Mouse (Mus musculus) gastrocnemius, postnatal 36 days (tissue): ENCODE measurements around the gene B230217C12Rik. TPM values are rescaled to one million over a fixed set of nuclear protein-coding genes. Genes with fewer than 3 reads are reported as not detected.

ENCODE experiments used
- DNase-seq, 2 experiments: peaks; one replicate each; pipeline ENCODE4 v3.0.0; 2022
- intact Hi-C: fragments of 180-260 bp; cut with DNase I; formaldehyde crosslinking; loops from one replicate; pipeline ENCODE4 v1.15.1; 2025
- total RNA-seq, 2 experiments: library from RNA; stranded (reverse); gene quantifications; 2 replicates each; pipeline ENCODE4 v1.2.3; 2021

The B230217C12Rik gene
- total RNA-seq, 2 experiments from 2014 or later: 0.31 to 0.64 TPM

DNA sequence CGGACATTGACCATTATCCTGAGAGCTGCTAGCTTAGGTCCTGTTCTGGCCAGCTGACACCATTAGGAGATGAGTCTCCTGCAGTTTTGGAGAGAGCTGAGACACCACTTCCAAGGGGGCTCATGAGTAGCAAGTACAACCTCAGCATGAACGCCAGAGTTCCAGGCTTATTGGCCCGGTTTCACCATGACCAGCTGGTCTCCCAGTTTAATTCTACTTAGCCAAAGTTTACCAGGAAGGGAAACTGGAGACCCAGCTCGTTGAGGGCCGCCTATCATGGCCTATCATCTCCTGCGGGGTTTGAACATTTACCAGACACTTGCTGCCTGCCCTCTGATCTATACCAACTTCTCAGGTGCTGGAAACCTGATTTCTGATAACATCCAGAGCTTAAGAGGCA lies 33.0 kb upstream of the B230217C12Rik start:
- intact Hi-C loops: no loop called here
- no peak for DNase-seq

DNA sequence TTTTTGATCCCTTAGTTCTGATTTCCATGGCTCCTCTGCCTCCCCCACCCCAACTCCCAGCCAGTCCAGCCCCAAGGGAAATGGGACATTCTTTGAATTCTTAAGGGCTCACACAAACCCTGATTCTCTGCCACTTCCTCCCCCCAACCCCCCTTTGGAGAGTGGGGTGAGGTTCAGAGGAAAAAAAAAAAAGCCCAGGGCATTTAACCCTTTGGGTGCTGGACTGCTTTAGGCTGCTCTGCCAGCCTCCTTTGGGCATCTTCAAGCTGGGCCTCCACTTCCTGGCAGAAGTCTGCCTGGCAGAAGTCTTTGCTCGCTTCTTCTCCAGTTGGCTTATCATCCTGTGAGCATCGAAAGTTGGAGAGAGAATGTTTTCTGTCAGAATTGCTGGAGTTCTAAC lies 32.5 kb upstream of the B230217C12Rik start:
- intact Hi-C loops: no loop called here
- peak in 1 of 2 experiments; percentile 47 for DNase-seq

DNA sequence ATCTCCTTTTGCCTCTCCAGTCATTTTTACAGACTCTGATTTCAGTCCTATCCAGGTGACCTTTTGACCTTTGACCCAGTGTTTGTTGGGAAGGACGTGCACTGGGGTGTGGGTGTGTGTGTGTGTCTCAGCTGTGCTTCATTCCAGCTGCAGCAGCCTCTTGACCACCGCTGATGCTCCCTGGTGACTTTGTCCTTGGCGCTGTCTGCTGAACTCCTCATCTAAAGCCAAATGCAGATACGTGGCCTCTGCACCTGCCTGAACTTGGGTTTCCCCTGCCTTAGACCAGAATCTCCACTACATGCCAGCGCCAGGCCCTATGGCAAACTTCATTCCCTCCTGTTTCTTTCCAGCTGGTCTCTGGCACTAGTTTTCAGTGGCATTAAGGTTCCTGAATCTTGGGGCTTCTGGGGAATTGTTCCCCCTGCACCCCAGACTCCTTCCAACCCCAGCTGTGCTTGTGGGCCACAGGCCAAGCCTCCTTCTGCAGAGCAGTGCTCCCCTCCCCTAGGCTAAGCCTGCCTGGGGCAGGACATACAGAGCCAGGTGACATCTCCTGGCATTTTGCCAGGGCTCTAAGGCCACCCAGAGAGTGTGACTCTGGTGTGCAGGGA lies 31.9 kb upstream of the B230217C12Rik start:
- intact Hi-C loops: no loop called here
- DNase-seq: no peak

DNA sequence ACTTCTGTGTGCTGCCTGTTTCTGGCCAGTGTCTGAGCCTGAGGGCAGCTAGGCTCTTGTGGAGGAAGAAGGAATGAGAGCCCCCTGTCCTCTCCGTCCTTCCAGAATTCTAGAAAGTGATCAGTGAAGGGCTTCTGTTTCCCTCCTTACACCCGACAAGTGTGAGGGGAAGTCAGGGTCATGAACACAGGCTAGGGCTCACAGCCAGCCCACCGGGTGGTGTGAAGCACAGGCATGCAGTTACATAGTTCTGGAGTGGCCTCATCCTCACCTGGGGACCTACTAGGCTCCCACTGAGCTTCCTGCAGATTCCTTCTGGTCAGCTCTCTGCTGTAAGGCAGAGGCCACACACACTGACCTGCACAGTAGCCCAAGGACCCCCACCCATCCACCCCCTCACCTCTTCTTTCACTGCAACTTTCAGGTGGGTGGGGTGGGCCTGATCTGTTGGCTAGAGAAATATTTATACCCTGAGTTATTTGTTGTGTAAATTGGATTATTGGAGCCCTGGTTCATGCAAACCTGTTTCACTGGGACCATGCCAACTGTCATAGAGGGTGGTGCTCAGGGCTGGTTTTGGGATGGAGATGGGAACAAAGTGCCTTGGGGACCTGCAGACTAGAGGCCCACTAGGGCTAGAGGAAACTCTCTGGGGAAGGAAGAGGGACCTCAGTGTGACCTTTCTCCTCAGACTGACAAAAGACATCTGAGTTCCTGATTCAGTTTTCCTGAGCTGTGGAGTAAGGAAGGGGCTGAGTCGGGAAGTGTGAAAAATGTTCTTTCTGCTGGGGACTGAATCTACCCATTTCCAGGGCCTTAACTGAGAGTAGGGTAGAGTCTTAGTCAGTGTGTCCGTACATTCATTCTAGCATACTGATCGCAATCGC lies 31.1 kb upstream of the B230217C12Rik start:
- intact Hi-C loops: no loop called here

DNA sequence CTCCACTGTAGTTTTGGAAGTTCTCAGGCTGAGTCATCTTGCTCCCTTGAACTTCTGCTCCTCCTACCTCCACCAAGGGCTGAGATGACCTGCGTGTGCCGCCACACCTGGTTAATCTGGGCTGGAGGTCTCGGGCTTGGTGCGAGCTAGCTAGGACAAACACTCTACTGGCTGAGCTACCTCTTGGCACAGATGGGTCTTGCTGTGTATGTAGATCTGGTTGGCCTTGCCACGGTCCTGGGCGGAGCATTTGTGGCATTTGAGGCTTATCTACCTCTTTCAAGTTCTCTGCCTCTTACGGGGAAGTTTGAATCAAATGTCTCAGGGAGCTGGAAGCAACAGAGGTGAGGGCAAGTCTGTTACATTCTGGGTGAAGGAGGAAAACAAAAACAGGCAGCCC lies 30.2 kb upstream of the B230217C12Rik start:
- DNase-seq: no peak
- intact Hi-C loops: no loop called here

More for the DNA sequence above, 31.1 kb upstream of the B230217C12Rik start:
- DNase-seq: no peak

DNA sequence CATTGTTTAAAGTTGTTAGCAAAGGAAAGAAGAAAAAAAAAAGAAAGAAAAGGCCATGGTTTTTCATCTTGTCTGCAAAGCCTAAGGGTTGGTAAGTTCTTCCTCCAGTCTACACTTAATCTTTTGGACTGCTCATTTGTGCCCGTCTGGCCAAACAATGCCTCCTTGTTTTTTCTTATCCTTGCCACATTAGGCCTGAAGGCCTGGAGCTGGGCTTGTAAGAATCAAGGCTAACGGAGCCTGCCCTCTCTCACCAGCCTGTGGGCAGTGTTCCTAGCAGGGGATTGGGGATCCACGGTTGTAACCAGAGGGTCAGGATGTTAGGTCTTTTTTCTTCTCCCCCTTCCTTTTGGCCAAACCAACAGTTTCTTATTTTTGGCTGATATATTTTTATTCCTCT lies 29.6 kb upstream of the B230217C12Rik start:
- intact Hi-C loops: no loop called here
- no peak for DNase-seq

DNA sequence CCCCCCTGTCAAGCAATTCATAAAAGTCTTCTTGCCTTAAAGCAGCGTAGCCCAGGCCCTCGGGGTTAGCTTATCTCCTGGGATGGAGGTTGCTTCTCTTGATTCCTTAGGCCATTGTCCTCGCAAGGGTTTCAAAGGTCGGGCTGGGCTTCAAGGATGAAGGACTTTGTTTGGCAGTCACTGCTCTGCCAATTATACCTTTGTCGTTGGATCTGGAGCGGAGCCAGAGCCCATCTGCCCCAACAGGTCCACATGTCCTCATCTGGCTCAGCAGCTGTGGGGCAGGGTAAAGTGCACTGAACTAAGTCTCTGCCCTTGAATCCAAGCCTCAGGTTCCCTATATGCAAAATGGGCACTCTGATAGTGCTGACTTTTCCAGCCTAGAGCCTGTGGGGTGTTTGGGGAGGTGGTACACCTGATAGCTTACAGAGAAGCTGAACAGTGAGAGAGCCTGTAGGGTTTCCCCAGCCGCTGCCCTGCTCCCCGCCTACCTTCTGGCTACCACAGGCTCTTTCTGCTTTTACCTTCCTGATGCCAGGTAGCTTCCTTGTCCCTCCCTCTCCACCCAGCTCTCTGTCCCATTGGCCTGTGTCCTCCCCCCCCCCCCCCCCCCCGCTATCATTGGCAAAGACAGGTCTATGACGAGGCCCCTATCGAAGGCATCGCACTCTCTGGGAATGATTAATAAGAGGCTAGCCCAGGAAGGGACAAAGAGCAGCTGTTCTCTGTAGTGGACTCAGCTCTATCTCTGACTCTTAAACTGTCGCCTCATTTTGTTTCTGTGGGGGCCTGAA lies 28.8 kb upstream of the B230217C12Rik start:
- intact Hi-C loops: no loop called here
- DNase-seq: no peak

DNA sequence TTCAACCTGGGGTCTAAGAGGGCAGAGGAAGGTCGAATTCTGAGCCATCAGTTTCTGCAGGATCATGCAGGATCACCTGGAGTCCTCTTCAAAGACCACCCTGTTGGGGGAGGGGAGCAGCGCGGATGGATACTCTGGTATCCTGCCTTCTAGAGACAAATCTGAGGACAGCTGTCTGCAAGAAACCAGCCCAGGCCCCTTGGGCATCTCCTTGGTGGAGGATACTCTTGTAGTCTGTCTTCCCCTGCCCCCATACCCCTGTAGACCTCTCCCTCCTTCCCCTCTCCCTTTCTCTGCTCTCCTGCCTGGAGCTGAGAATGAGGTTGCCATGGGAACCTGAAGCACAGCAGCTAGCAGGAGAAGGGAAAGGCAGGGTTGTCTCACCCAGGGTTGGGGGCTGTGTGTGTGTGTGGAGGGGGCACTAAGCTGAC lies 28.1 kb upstream of the B230217C12Rik start:
- no peak for DNase-seq
- intact Hi-C loops: no loop called here

DNA sequence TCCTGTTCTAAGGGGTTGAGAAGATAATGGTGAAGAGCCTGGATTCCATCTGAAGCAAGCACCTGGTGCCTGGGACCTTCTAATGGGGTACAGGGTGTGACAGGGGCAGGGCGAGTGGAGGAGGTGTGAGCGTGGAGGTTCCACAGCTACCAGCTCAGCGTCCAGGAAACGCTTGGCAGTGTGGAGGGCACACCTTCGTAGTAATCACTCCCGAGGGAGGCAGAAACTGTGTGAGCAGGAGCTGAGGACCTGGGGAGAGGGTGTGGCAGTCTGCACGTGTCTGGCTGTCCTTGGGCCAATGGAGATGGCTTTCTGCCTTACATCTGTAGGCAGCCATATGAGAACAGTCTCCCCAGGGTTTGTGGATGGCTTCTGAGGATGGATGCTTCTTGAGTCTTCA lies 27.5 kb upstream of the B230217C12Rik start:
- intact Hi-C loops: no loop called here
- DNase-seq: no peak

DNA sequence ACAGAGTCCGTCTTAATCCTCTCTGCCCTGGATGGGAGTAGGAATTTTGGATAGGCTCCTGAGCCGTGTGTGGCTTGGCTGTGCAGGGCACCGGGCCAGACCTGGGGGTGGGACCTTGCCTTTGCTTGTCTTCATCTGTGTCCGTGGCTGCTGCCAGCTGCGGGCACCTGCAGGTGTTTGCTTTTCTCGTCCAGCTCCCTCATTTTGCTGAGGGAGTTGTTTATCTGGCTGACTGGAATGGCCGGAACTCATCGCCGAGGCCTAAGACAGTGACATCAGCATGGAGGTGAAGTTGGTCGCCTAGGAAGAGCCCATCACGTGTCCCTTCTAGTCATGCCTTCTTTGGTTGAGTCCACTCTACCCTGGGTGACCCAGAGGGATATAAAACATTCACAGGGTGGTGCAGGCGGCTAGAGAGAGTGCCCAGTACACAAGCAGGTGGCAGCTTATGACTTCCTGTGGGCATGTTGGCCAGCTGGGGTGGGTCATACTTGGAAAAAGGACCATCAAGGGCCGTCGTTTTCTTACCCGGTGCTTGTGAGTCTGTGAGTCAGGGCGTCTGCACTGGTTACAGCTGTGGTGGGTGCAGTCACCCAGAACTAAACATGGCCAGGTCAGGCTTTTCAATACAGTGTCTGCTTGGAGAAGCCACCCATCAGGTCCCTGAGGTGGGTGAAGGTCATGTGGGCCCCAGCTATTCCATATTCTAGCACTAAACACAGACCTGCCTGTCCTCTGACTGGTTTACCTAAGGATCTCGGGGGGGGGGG lies 26.6 kb upstream of the B230217C12Rik start:
- intact Hi-C loops: no loop called here
- DNase-seq: no peak

DNA sequence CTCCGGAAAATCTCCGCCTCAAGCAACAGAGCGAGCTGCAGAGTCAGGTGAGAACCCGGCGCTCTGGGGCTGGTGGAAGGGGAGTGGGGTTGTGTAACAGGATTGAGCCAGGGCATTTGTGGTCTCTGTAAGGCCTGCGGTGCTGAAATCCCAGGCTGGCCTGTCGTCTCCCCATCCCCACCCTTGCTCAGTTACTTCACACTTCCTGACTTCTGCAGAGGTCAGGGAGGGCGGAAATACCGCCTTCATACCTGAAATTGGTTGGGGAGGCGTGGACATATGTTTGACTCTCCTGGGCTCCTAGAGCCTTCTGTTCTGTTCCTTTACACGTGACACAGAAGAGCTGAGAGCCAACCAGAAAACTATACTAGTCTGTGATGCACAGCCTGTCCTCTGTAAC lies 24.8 kb upstream of the B230217C12Rik start:
- no peak for DNase-seq
- intact Hi-C loops: no loop called here

DNA sequence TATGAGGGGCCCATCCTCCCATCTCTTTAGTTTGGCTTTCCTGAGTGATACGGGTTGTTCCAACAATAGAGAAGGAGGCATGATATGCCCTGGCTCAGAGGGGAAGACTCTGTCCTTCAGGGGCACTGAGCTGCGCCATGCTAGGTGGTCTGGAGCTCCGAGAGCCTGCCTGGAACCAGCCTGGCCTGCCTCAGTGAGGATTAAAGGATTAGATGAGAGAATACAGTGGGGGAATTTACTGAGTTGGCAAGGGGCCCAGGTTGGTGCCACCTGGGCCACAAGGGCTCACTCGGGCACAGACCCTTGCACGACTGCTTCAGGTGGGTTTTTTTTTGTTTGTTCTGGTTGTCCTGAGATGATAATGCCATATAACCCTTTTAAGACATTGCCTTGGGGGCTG lies 24.4 kb upstream of the B230217C12Rik start:
- intact Hi-C loops: no loop called here
- DNase-seq: no peak

DNA sequence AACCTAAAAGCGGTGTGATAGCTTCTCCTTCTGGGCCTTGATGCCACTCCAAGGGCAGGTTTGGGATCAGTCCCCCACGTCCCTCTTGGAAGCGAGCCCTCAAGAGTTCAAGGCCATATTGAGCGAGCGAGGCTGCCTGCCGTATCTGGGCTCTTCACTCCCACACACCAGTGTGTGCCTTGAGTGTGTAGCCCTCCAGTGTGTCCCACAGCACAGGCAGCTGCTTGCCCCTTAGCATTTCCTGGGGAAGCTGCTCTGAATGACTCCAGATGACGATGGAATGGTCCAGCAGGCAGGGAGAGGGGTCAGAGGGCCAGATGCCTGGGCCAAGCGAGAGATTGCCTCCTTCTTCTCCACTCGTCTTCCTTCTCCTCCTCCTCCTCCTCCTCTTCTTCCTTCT lies 23.7 kb upstream of the B230217C12Rik start:
- intact Hi-C loops: no loop called here
- no peak for DNase-seq

DNA sequence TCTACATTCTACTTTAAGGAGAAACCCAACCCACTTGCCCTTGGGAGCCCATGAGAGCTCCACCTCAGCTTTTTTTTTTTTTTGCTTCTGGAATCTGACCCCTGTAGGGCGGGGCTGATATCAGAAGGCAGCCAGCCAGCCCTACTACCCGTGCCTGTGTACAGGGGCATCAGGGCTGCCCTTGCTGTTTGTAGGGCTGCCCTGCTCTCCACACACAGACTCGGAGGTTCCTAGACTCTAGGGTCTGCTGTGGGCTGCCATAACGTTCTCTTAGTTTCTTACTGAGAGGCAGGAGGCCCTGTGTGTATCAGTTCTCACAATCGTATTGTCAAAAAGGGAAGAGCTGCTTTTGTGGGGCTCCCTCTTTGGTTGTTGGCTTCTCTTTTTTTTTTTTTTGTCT lies 23.2 kb upstream of the B230217C12Rik start:
- DNase-seq: no peak
- intact Hi-C loops: no loop called here

DNA sequence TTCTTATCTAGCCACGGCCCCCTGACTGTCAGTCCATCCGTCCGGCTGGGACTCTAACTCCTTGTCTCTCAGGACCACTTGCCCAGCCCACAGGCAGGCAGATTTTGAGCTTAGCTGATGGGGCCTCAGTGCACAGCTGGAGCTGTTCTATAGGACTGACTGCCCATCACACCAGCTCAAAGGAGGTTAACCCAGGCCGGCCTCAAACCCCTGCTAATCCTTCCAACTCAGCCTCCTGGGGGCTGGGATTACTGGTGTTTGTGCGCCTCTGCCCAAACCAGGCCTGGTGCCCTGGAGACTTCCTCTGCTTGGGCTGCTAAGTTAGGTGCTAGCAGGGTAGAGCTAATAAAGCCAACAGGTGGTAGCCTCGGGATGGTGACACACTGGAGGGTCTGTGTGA lies 22.6 kb upstream of the B230217C12Rik start:
- intact Hi-C loops: no loop called here
- DNase-seq: no peak

DNA sequence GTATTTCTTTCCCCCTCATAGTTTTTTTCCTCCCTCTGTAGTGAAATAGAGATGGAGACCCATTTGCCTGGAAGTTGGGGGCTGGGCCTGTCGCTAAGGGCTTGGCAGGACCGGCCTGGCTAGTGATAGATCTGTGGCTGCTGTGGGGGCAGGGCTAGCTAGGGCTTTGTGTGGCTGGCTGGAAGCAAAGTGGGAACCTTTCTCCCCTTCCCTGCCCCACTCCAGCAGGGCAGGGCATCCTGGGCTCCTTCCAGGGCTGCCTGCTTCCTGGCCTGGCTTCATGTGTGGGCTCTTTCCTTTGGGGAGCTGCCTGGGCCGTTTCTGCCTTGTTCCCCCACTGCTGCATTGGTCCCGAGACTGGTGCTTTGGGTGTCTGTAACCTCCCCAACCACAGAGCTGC lies 22.0 kb upstream of the B230217C12Rik start:
- DNase-seq: no peak

DNA sequence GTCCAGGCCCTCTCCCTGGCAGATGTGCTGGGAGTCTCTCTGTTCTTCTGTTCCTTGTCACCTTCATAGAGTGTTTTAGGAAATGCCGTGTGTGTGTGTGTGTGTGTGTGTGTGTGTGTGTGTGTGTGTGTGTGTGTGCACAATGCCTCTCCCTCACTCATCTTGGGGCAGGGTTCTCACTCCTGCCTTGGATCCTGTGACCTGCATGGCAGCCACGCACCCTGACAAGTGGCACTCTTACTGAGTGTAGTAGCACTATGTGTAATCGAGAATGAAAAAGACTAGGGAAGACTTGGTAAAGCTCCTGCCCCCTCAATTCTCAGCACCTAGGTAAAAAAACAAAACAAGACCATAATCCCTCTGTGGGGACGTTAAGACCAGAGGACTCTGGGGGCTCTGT lies 21.5 kb upstream of the B230217C12Rik start:
- DNase-seq: no peak
- intact Hi-C loops: no loop called here

More for the DNA sequence above, 22.0 kb upstream of the B230217C12Rik start:
- intact Hi-C loops: no loop called here

DNA sequence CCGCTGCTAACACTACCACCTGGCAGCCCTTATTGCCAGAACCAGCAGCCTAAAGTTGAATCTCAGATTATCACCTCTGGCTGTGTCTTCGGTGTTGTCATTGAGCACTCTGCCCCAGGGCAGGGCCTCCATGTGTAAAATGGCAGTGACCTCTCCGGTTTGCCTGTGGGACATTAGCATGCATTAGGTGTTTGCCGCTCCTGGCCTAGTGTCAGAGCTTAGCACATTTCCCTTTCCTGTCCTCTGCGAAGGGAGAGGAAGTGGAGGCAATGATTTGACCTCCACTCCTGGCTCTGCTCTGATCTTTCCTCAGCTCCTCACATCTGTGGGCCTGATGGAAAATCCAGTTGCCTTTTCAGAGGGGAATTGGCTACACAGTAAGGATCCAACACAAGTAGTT lies 20.7 kb upstream of the B230217C12Rik start:
- intact Hi-C loops: no loop called here
- no peak for DNase-seq

DNA sequence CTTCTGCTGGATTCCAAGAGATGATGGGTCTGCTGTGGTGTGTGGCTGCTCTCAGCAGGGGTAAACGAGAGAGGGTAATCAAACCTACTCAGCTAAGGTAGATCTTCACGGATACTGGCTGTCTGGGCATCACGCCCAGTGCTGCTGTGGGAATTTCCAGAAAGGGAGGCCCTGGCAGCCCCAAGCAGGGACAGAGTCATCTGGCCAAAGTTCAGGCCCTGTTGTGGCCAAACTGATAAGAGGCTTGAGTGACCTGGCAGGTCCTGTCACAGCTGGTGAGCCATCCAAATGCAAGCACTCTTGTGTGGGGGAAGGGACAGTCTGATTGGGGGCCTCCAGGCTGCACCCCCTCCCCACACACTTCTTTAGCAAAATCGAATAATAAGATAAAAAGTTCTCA lies 19.7 kb upstream of the B230217C12Rik start:
- peak in 1 of 2 experiments; percentile 59 for DNase-seq
- intact Hi-C loops: no loop called here

DNA sequence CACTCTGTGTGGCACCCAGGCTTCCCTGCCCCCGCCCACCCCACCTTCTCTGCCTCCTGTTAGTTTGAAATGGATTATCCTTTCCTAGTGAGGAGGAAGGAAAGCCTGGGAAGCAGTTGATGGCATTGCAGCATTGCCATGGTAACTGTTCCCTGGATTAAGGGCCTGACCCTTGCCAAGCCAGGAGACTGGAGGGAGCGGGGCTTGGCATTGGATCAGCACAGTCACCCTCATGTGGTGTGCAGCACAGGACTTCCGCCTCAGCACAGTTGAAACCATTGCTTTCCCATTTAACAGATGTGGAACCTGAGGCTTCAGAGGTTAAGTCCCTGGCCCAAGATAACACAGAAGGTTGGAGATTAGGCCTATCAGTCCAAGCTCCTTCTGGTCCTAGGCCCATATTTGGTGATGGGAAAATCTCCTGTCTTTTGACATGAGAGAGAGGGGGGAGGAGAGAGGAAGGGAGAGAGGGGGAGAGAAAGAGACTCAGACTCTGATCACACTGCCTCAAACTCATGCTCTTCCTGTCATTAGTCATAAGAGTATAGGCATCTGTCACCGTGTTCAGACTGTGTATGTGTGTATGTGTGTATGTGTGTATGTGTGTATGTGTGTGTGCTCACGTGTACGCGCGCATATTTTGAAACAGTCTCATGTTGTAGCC lies 19.0 kb upstream of the B230217C12Rik start:
- no peak for DNase-seq
- intact Hi-C loops: no loop called here
